Comparison of ENCODE assay signal across 8 mouse cellular contexts in the genomic region with DNA sequence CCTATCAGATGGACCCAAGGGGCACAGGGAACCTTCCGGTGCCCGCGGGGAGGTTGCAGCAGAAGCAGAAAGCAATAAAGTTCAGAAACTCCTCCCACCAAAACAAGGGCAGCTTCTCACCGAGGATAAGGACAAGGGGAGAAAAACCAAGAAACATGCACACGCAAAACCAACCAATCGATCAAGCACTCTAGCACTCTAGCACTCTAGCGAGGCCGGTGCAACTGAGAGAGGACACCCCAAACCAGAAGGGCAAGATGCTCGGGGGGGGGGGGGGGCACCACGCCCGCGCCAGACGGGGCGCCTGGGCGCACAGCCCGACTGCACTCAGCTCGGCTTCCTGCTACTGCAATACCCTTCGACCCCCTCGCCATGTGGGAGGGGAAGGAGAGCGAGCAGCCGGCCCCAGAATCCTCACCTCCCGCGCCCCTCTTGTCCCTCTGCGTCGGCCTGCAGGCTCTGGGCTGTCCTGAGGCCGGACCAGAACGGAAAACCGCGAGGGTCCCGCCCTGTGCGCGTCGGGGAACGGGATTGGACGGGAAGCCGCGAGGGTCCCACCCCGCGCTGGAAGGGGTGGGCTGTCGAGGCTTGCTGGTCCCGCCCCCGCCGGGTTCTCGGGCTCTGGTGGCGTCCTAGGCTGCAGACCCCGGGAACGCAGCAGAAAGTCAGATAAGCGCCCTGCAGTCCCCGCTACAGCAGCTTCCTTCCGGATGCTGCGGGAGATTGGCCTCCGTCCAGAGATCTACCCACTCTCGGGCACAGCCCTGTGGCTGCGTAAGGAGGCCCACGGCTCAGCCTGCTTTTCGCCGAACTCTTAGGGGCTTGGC. TPM values are rescaled to one million over a fixed set of nuclear protein-coding genes. Genes with fewer than 3 reads are reported as not detected.
A peak's percentile ranks its signal among the peaks of the same experiment; 100 is the strongest.
DNase-seq lines count a peak whose midpoint lies in the region; ATAC-seq and TF ChIP-seq lines count a peak whose summit lies in the region.

A gene (minus strand): TSS at position 639 of the 827 bp plus-strand sequence.

- peaks cover 37% of the 10 kb centered on the region for H3K4me1 ChIP-seq in forebrain, embryonic 10.5 days
- peaks cover 7% of the 10 kb centered on the region for H3K4me1 ChIP-seq in heart, embryonic 15.5 days (replicated peaks)
- peaks cover 0 to 11% of the 10 kb centered on the region in 2 experiments; a peak in 3 of 4 replicates for H3K4me1 ChIP-seq in liver, embryonic 14.5 days (replicated peaks; ENCODE audit: control insufficient read depth in 2 of 2, insufficient read depth in 2 of 2, low read length in 1 of 2)
- peaks cover 5% of the 10 kb centered on the region for H3K4me1 ChIP-seq in neural tube, embryonic 11.5 days (ENCODE audit: control insufficient read depth, insufficient read depth, low read length)
- H3K4me1 ChIP-seq in stomach, postnatal 0 days (replicated peaks; ENCODE audit: control insufficient read depth, insufficient read depth), result no peaks in the 10 kb centered on the region

- H3K36me3 ChIP-seq in forebrain, embryonic 10.5 days (replicated peaks), result peaks cover 19% of the 10 kb centered on the region
- peaks cover 12% of the 10 kb centered on the region for H3K36me3 ChIP-seq in heart, embryonic 15.5 days
- peaks cover 4% of the 10 kb centered on the region for H3K36me3 ChIP-seq in liver, embryonic 14.5 days (replicated peaks; ENCODE audit: control insufficient read depth, insufficient read depth, low read depth)
- H3K36me3 ChIP-seq in neural tube, embryonic 11.5 days (ENCODE audit: control insufficient read depth, insufficient read depth, low read length), result no peaks in the 10 kb centered on the region
- H3K36me3 ChIP-seq in stomach, postnatal 0 days (ENCODE audit: control insufficient read depth, insufficient read depth, low read length), result no peaks in the 10 kb centered on the region

- H3K27ac ChIP-seq in forebrain, embryonic 10.5 days, result peak within 1 kb of the TSS; percentile 95
- peak within 1 kb of the TSS; percentile 77 for H3K27ac ChIP-seq in heart, embryonic 15.5 days
- peak within 1 kb of the TSS; percentile 65 for H3K27ac ChIP-seq in liver, embryonic 14.5 days
- H3K27ac ChIP-seq in neural tube, embryonic 11.5 days (ENCODE audit: low read depth, low read length), result peak within 1 kb of the TSS; percentile 85
- peak within 1 kb of the TSS; percentile 93 for H3K27ac ChIP-seq in stomach, postnatal 0 days (replicated peaks)

- ATAC-seq in CD4-positive, CD25-positive, alpha-beta regulatory T cell, adult 4 months, result peak; percentile 78
- peak; percentile 99 for ATAC-seq in heart, embryonic 15.5 days (replicated peaks; ENCODE audit: insufficient number of reproducible peaks, insufficient read depth, low FRiP score, low read depth)
- ATAC-seq in liver, embryonic 14.5 days (ENCODE audit: insufficient read depth), result peak; percentile 98
- ATAC-seq in neural tube, embryonic 11.5 days (ENCODE audit: insufficient read depth, low FRiP score, low TSS enrichment), result peak; percentile 100
- peak; percentile 99 for ATAC-seq in stomach, postnatal 0 days (ENCODE audit: low FRiP score, low TSS enrichment)

- H3K9me3 ChIP-seq in forebrain, embryonic 10.5 days, result no peaks in the 10 kb centered on the region
- H3K9me3 ChIP-seq in heart, embryonic 15.5 days (replicated peaks), result no peaks in the 10 kb centered on the region
- no peaks in the 10 kb centered on the region for H3K9me3 ChIP-seq in liver, embryonic 14.5 days (ENCODE audit: control insufficient read depth, low read length)
- H3K9me3 ChIP-seq in neural tube, embryonic 11.5 days (ENCODE audit: control insufficient read depth, low read length), result no peaks in the 10 kb centered on the region
- no peaks in the 10 kb centered on the region for H3K9me3 ChIP-seq in stomach, postnatal 0 days (ENCODE audit: control insufficient read depth, low read length)

- no peak for TF ChIP-seq EP300 in liver, embryonic 14.5 days (IDR thresholded peaks at IDR 0.05; ENCODE audit: low read depth)
- no peak for TF ChIP-seq EP300 in stomach, postnatal 0 days (optimal IDR thresholded peaks at IDR 0.05)

- no peaks in the 10 kb centered on the region for H3K27me3 ChIP-seq in forebrain, embryonic 10.5 days (ENCODE audit: poor library complexity, severe bottlenecking)
- no peaks in the 10 kb centered on the region for H3K27me3 ChIP-seq in heart, embryonic 15.5 days
- no peaks in the 10 kb centered on the region for H3K27me3 ChIP-seq in liver, embryonic 14.5 days (ENCODE audit: control insufficient read depth, insufficient read depth, low read length)
- no peaks in the 10 kb centered on the region for H3K27me3 ChIP-seq in neural tube, embryonic 11.5 days (ENCODE audit: control insufficient read depth, insufficient read depth, low read length)
- no peaks in the 10 kb centered on the region for H3K27me3 ChIP-seq in stomach, postnatal 0 days (ENCODE audit: control insufficient read depth, insufficient read depth, low read length)

- H3K9ac ChIP-seq in heart, embryonic 15.5 days, result peak within 1 kb of the TSS; percentile 73
- H3K9ac ChIP-seq in liver, embryonic 14.5 days (replicated peaks), result peak within 1 kb of the TSS; percentile 65
- peak within 1 kb of the TSS; percentile 69 for H3K9ac ChIP-seq in neural tube, embryonic 11.5 days (ENCODE audit: low read length)
- H3K9ac ChIP-seq in stomach, postnatal 0 days (ENCODE audit: low read length), result peak within 1 kb of the TSS; percentile 87

- under 1% methylated on average over 56 of the region's 57 CpGs for WGBS in forebrain, embryonic 10.5 days
- under 1% methylated on average over 52 of the region's 57 CpGs for WGBS in heart, embryonic 15.5 days
- WGBS in liver, embryonic 14.5 days (ENCODE audit: insufficient replicate concordance), result 0% methylated on average over 55 of the region's 57 CpGs
- WGBS in neural tube, embryonic 11.5 days, result under 1% methylated on average over 56 of the region's 57 CpGs
- WGBS in stomach, postnatal 0 days, result 0% methylated on average over 46 of the region's 57 CpGs

- DNase-seq in c-Kit-negative CD71-positive TER-119-positive erythroid progenitor cells, embryonic 14.5 days (ENCODE audit: low read depth, low spot score), result peak; percentile 52
- DNase-seq in forebrain, embryonic 10.5 days (ENCODE audit: extremely low spot score, low spot score), result peak; percentile 94
- peak; percentile 95 to 97 for DNase-seq in kidney, postnatal 25 days
- DNase-seq in liver, embryonic 14.5 days (ENCODE audit: low read depth in 3 of 3, low spot score in 3 of 3), result peak; percentile 68 to 80 (median 75)
- DNase-seq in neural tube, embryonic 11.5 days (ENCODE audit: low spot score), result peak; percentile 97
- DNase-seq in stomach, postnatal 0 days (ENCODE audit: low spot score), result peak; percentile 95

- H3K4me3 ChIP-seq in forebrain, embryonic 10.5 days, result peak within 1 kb of the TSS; percentile 76
- peak within 1 kb of the TSS; percentile 73 for H3K4me3 ChIP-seq in heart, embryonic 15.5 days
- peak within 1 kb of the TSS; percentile 77 to 92 for H3K4me3 ChIP-seq in liver, embryonic 14.5 days (ENCODE audit: insufficient read depth in 1 of 2, low read depth in 2 of 2, low read length in 2 of 2)
- H3K4me3 ChIP-seq in neural tube, embryonic 11.5 days (ENCODE audit: low read depth, low read length), result peak within 1 kb of the TSS; percentile 58
- peak within 1 kb of the TSS; percentile 73 for H3K4me3 ChIP-seq in stomach, postnatal 0 days (ENCODE audit: low read depth, low read length)

- H3K4me2 ChIP-seq in heart, embryonic 15.5 days, result peak within 1 kb of the TSS; percentile 74
- H3K4me2 ChIP-seq in liver, embryonic 14.5 days (ENCODE audit: low read depth), result peak within 1 kb of the TSS; percentile 85
- H3K4me2 ChIP-seq in neural tube, embryonic 11.5 days (ENCODE audit: low read depth), result peak within 1 kb of the TSS; percentile 55
- H3K4me2 ChIP-seq in stomach, postnatal 0 days (replicated peaks; ENCODE audit: low read depth), result peak within 1 kb of the TSS; percentile 65

- TF ChIP-seq CTCF in liver, embryonic 14.5 days (IDR thresholded peaks at IDR 0.05; ENCODE audit: low read depth), result peak; percentile 60
- TF ChIP-seq CTCF in stomach, postnatal 0 days (IDR thresholded peaks at IDR 0.05; ENCODE audit: low read depth), result peak; percentile 46

RNA-seq across cellular contexts. Expression of the gene that starts here (rescaled TPM):
- polyA plus RNA-seq in CD4-positive, CD25-positive, alpha-beta regulatory T cell, adult 4 months (2017; shearing (Covaris generic)), result 10 to 100 TPM; 69.6 to 70.4 TPM
- 30.9 and 32.4 TPM in 2 replicates for polyA plus RNA-seq in forebrain, embryonic 10.5 days (2016; fragmentation: Nextera tagmentation; extraction: Ambion mirVana)
- 29.3 and 30.8 TPM in 2 replicates for polyA plus RNA-seq in heart, embryonic 15.5 days (2015; fragmentation: Nextera tagmentation; extraction: Ambion mirVana)
- 11.1 and 19.7 TPM in 2 replicates for polyA plus RNA-seq in liver, embryonic 14.5 days (2012; rRNA removed)
- 49.9 and 51.6 TPM in 2 replicates for polyA plus RNA-seq in liver, embryonic 14.5 days (2014; fragmentation: Nextera tagmentation; extraction: Ambion mirVana)
- 35.9 and 39.0 TPM in 2 replicates for polyA plus RNA-seq in neural tube, embryonic 11.5 days (2014; fragmentation: Nextera tagmentation; extraction: Ambion mirVana)
- 95.4 and 99.6 TPM in 2 replicates for polyA plus RNA-seq in stomach, postnatal 0 days (2015; fragmentation: Nextera tagmentation; extraction: Ambion mirVana)

Comparison
In these comparisons a context has a peak if more than half of its experiments do, and no peak if none do; other contexts are left out.
1. Peak in every context shown above with its lines: DNase-seq, ATAC-seq, H3K4me3 ChIP-seq and H3K27ac ChIP-seq.